In the genomic region with DNA sequence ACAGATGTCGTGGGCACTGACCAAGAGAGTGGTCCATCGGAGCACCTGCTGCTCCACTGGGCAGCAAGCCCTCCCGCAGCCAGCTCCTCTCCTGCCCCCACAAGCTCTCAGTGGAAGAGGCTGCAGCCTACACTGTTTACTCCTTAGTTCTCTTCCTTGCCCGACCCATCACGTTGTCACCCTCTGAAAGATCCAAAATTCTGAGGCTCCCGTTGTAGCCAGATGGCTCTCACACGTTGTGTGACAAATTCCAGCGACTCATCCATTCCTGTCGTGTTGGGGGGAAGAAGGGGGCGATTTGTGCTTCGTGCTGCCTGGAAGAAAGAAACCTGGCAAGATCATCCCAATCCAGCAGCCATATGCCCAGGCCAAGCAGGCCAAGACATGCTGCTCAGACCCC, we compare ENCODE assay signal across 12 mouse cellular contexts.
DNase-seq lines count a peak whose midpoint lies in the region; ATAC-seq lines count a peak whose summit lies in the region.
"Had no signal": no experiment of that assay in that cellular context is flagged by ENCODE, and none has a peak within 500 bp of the region (broad histone marks: within the 10 kb centered on the region; RNA-seq: fewer than 3 reads in every experiment).

No protein-coding gene starts in this region.

- DNase-seq in heart, adult 11 months = peak; percentile 79
- no peak for DNase-seq in heart, postnatal 25 days (ENCODE audit: low spot score)
- peak; percentile 28 to 35 for DNase-seq in layer of hippocampus, postnatal 14 days (ENCODE audit: low spot score in 2 of 2)
- DNase-seq in adrenal gland, postnatal 4 days (ENCODE audit: low spot score in 2 of 2) = no peak
- DNase-seq in adrenal gland, postnatal 14 days = no peak
- DNase-seq: cerebellum, adult 11-12 months; heart, postnatal 4 days; kidney, adult 2 months; liver, postnatal 0 days had no signal

- ATAC-seq in frontal cortex, adult (ENCODE audit: low TSS enrichment) = peak; percentile 97
- ATAC-seq: CD4-positive, CD25-positive, alpha-beta regulatory T cell, adult 4 months; liver, postnatal 0 days had no signal

- no peaks in the 10 kb centered on the region for H3K36me3 ChIP-seq in macrophage (ENCODE audit: inconsistent target)

- H3K27ac ChIP-seq in macrophage = peak overlapping the region; percentile 84

- WGBS in macrophage (ENCODE audit: missing documents) = 78% methylated on average over 11 of the region's 11 CpGs

- no peaks in the 10 kb centered on the region for H3K79me2 ChIP-seq in macrophage (ENCODE audit: inconsistent target)

- H3K4me3 ChIP-seq in macrophage (ENCODE audit: inconsistent target) = no peak overlapping the region

- intact Hi-C loops in heart, postnatal 25 days (cut with DNase I) = no loop called here

Comparison
In these comparisons a context has a peak if more than half of its experiments do, and no peak if none do; other contexts are left out.
1. DNase-seq: peak in heart, adult 11 months (single experiment) and layer of hippocampus, postnatal 14 days (2 of 2); none in heart, postnatal 25 days (single experiment), adrenal gland, postnatal 4 days (0 of 2) and adrenal gland, postnatal 14 days (single experiment).